Mouse (Mus musculus) monocyte, adult 5-6 weeks (primary cell): ENCODE measurements around the gene Exosc10. TPM values are rescaled to one million over a fixed set of nuclear protein-coding genes. Genes with fewer than 3 reads are reported as not detected.

Experiments used
- ATAC-seq: fragments of 153-309, 156-312 bp; replicated peaks from 2 replicates; pipeline ENCODE4 v1.8.0; 2017; ENCODE audit warnings: mild to moderate bottlenecking; ENCODE audit not compliant: low TSS enrichment, insufficient number of reproducible peaks, severe bottlenecking, poor library complexity, low FRiP score
- total RNA-seq: library from RNA; stranded (forward); fragments of 200-1000, 200-491, 200-594 nt; gene quantifications from 3 replicates; pipeline ENCODE4 v1.2.3, GENCODE M21; 2017

Gene Exosc10
- 32.2 to 60.4 TPM (median 37.1 TPM) in 3 replicates for total RNA-seq

DNA sequence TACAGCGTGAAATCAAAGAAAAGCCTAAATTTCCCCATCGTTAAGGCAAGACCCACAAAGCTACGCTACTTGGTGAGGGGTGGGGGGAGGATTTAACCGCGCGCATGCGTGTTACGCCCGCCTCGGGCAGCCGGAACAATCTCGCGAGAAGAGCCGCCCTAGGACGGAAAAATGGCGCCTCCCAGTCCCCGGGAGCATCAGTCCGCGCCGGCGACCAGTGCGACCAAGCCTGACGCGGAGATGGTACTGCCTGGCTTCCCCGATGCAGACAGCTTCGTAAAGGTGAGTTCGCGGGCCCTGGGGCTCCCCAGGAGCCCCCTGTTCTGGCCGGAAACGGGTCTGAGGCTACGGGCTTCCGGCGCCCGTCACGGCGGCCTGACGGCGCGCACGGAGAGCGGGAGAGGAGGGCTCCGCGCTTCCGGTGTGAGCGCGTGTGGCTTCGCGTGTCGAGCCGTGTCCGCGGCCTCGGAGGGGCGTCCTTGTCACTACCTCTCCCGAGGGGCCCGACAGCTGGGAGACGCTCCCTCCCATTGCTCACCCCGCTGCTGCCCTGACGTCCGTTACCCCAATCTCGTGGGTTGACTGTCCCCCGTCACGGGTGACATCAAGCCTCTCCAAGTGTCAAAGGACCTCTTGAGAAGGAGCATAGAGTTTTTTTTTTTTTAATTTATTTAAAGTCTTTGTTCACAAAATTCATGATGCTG, at the start of gene Exosc10:
Gene Exosc10, plus strand, starts transcription at position 133 of the 704 bp plus-strand sequence.
- ATAC-seq, result peak; percentile 89

DNA sequence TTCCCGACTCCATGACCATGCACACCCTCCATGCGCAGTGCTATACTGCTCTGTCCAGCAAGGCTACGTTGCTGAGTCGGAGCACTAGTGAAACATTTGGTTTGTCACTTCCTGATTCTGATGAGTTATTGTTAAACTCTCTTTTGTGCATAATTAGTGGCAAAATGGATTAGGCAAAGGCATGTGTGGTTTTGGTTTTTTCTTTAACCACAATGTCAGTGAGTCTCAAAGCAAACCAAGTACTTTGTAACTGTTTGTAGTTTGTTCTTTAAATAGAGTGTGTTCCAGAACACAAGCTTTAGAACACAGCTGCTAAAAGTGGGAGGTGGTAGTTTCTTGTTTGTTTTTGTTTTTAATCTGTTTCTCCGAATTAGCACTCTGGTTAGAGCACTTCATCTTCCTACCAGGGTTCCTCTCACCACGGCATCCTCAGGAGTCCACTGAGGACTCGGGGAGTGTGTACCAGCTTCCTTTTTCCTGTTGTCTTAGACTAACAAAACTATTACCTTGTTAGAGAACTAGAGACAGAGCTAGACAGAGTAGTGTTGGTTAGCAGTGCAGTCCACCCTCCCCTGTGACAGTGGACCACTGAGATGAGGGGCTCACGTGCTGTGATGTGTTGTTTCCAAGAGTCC, 48.7 kb upstream of the Exosc10 start:
- ATAC-seq, result no peak; the same call in 1 of the 2 replicates

DNA sequence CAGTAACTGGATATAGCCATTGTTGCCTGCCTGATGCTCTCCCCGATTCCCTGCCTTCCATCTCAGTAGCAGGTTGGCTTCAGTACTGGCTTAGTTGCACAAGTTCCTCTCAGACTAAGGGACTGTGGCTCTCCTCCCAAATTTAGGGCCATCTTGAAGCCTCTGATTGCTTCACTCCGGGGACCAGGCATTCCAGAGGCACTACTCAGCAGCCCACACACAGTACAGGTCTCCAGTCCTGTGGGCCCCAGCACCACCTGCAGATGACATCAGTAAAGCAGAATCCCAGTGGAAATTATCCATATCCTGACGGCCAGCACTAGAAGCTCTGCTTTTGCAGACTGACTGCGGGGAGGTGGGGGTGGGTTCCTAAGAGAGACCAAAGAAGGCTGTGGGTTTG, 47.5 kb upstream of the Exosc10 start:
- no peak for ATAC-seq

DNA sequence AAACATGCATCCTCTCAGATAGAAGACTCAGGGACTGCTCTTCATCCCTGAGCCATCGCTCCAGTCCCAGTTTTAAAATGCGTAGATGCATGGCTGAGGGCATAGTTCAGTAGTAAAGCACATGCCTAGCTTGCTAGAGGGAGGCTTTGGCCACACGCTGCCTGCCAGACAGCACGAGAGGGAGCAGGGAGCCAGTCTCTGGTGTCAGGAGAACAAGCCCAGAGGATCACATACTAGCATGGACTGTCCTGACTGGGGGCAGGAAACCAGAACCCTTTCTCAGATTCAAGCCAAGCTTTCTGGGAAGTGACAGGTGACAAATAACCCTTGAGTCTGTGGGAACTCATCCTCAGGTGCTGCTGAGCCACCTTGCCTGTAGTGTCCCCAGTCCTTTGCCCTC, 46.9 kb upstream of the Exosc10 start:
- ATAC-seq, result no peak

DNA sequence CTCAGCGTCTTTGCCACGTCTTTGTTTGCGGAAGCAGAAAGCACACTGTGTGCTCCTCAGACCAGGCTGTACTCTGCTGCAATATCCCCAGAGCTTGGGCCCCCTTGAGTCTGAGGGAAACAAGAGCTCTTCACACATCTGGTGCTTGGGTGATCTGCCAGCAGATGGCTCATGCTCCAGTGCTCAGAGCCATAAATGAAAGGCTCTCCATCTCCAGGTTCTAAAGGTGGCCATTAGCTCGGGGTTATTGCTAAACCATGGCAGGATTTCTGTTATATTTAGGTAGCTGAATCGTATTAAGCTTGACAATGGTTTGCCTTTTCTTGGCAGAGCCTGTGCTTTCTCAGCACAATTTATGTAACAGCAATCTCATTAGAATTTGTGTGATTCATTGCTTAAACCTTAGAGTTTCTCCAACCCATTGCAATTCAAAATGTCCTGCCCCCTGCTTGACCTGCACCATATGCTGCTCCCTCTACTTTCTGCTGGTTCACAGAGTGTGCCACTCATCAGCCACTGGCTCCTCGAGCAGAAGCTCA, 45.1 kb upstream of the Exosc10 start:
- ATAC-seq, result no peak

DNA sequence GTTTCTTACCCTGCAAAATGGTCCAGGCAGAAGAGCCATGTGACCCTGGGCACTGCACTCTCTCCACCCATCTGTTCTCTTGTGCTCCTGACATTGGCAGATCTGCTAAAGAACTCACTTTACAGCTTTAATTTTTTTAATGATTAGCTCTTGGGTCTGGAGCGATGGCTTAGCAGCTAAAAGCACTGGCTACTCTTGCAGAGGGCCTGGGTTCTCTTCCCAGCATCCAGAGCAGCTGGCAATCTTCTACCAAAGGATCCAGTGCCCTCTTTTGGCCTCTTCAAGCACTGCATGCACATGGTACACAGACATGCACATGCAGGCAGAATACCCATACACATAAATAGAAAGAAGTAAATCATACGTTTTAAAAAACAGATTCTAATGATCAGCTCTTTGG, 42.9 kb upstream of the Exosc10 start:
- no peak for ATAC-seq

DNA sequence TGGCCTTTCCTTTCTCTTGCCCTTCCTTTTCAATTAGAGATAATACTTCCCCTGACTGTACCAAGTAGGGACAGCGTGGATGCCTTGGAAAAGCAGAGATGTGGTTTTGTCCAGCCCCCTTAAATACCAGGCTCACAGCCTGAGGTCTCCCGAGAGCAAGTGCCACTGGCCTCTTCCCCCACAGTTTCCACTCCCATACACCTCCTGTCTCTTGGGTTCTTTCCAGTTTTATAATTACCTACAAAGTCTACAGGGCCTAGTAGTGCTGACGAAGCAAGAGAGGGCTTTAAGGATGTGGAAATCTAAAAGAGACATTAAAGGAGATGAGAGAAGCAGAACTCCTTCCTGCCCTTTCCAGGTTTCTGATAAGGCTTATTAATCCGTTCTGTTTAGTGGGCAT, 40.4 kb upstream of the Exosc10 start:
- no peak for ATAC-seq

DNA sequence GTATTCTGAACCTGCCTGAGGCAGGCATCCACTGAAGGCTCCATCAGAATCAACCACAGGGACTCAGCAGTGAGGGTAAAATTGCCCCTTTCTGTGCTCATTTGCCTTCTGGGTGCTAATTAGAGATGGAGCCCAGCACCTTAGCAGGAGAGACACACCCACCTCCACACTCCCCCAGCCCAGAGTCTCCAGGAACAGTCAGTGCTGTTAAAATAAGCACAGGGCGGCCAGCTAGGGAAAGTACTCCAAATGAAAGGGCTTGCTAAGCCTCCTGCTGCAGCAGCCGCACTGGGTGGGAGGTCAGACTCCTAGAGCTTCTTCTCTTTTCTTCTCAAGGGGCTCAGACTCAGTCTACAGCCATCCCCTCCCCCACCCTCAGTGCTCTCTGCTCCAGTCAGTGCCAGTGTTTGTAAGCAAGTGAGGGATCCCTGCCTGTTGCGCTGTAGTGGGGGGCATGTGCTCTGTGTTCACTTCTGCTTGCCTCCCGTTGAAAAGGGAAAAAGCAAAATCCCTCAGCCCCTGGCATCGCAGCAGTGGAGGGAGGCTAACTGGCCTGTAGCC, 39.9 kb upstream of the Exosc10 start:
- no peak for ATAC-seq

DNA sequence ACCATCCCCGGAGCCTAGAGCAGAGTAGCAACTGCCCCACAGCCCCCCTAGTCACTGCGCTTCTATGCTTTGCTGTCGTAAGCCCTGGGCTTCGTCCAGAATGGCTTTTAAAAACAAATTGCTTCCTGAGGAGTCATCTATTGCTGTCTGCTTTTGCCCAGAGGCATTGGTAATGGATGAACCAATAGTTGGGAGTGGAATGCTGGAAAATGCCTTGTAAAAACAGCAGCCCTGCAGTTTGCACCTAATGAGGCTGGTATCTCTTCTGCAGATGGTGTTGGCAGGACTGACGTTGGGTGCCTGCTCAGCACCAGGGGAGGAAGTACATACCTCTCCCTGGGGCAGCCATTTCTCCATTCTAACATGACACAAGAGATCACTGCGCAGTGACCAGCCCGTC, 34.7 kb upstream of the Exosc10 start:
- no peak for ATAC-seq

DNA sequence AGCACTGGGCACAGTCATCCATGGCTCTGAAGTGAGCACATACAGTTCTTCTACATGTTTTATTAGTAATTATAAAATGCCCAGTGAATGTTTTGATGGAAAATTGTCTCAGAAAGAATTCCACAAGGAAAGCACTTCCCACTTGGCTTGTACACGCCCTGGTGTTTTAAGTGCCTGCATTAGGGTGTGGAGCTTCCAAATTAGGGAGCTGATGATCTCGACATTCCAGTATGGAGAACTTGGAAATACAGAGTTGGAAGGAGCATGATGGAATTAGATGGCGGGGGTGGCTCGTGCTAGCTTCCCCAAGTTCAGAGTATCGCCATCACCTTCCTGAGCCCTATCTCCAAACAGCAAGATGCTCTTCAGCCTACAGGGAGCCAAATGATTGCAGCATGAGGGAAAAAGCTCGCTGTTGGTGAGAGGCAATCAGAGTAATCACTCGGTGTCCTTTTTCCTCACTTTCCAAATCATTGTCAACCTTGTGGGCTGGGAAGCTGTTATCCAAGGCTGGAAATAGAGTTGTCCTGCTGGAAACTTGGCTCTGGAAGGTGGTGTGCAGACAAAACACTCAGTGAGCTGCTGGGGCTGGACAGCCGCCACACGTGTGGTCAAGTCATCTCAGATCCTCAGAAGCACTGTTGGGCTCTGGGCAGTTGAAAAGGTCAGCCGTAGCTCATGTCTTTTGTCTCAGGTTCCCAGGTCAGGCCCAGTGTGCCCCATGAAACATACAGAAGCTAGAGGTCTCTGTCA, 30.9 kb upstream of the Exosc10 start:
- ATAC-seq, result no peak

DNA sequence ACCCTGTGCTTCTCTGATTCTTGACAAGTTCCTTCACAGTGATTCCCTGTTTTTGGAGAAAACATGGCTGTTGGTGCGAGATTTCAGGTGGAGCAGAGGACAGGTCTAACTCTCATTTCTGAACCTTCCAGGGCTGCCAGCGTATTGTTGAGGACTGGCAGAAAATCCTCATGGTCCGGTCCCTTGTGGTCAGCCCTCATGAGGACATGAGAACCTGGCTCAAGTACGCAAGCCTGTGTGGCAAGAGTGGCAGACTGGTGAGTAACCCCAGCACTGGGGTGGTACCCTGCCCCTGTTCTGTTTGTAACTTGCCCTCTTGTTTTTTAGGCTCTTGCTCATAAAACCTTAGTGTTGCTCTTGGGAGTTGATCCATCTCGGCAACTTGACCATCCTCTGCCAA, 27.9 kb upstream of the Exosc10 start:
- ATAC-seq, result no peak

DNA sequence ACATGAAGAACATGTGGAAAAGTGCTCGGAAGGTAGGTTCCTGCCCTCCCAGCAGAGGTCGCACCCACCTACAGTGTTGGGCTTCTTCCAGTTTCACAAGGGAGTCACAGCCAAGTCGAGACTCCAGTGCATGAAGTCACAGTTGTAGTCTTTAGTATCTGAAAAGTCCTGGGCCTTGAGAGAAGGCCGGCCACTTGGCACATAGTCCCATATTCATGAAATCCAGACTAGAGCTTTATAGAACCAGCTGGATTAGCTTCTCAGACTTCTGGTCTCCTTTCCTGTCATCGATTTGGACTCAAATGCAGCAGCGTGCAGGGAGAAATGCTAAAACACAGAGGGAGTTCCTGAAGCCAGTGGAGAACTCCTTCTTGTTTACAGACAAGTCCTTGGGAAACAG, 27.5 kb upstream of the Exosc10 start:
- no peak for ATAC-seq

DNA sequence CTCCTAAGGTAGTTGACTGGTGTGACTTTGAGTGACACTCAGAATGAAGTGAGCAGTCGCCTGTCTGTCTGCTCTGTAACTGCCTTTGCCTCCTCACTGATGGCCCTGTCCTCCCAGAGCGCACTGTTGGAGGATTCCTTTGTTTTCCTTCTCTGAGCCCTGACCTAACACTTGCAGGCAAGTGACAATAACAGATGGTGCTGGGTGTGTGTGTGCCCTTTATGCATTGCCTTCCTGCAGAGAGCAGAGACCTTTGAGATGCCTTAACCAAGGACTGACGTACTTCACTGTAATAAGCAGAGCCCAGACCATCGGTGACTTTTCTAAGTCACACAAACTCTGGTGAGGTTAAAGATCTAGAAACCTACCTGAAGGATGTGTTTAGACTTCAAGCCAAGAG, 26.9 kb upstream of the Exosc10 start:
- no peak for ATAC-seq

DNA sequence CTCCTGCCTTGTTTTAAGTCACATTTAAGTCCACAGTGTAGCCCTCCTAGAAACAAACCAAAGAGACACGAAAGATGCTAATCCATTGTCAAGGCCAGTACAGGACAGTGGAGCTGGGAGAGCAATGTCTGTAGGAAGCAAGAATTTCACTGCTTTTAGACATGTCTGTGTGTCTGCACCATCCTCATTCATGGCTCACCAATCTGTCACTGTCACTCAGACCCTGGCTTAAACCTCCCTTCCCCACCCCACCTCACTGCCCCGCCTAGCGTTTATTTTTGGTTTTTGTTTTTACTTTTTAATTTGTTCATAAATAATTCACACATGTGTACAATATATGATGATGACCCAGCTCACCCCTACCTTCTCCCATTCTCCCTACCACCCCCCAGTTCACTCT, 25.7 kb upstream of the Exosc10 start:
- no peak for ATAC-seq

DNA sequence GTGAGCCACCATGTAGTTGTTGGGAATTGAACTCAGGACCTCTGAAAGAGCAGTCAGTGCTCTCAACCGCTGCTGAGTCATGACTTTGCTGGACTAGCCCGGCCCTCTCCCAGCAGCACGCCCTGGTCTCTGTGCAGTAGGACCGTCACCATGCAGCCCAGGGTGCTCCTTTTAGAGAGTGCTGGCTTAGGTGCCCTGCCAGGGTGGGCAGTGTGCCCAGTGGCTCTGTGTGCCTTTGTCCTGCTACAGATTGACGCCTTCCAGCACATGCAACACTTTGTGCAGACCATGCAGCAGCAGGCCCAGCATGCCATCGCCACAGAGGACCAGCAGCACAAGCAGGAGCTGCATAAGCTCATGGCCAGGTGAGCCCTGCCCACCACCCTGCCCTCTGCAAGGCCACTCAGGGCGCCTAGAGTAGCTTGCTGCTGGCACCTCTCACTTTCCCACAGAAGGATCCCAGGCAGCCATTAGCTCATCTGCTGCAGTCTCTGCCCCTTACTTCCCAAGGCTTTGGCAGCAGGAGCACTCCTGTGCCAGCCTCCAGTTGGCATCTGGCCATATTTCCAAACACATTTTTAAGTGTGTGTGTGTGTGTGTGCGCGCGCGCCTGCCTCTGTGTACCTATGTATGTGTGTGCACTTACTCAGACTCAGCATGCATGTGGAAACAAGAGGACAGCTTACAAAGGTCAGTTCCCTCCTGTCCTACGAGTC, 24.5 kb upstream of the Exosc10 start:
- no peak for ATAC-seq

DNA sequence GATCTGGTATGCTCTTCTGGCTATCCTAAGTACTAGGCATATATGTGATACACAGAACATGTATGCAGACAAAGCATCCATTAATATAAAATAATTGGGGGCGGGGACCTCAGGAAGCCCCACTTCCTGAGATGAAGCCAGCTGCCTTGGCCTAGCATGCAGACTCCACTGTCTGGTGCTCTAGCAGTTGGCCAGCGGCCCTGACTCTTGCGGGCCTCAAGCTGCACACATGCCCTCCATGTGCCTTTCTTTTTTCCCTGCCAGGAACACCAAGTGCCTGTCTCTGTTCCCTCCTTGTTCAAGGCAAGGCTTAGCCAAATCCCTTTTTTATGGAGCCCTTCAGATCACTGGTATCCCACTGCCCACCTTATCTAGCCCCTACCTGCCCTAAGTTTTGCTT, 22.4 kb upstream of the Exosc10 start:
- no peak for ATAC-seq

DNA sequence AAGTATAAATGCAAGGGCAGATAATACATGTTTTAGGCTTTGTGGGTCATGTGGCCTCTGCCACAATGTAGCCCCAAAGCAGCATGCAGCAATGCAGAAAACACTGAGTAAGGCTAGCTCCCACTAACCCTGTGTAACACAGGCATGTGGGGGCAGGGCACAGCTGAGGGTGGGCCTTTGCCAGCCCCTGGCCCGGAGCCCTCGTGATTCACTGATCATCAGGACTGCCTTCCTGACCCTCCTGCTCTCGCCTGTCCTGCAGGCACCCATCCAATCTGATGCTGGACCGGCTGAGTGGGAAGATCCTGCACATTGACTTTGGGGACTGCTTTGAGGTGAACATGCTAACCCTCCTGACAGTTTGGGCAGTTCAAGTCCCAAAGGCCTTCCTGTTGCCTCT, 9.1 kb upstream of the Exosc10 start:
- no peak for ATAC-seq

DNA sequence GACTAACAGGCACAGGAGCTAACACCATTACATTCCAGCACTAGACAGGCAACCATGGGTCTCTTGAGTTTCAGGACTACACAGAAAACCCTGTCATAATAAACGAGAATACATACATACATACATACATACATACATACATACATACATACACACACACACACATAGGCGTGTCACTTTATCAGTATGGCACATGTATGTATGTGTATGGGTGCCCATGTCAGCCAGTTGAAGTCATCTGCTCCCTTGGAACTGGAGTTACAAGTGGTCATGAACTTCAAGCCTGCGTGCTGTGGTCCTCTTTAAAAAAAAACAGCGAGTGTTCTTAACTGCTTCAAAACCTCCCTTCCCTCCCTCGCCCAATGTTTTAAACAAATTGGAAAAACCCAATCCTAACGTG, 463 bp upstream of the Exosc10 start:
- no peak for ATAC-seq

DNA sequence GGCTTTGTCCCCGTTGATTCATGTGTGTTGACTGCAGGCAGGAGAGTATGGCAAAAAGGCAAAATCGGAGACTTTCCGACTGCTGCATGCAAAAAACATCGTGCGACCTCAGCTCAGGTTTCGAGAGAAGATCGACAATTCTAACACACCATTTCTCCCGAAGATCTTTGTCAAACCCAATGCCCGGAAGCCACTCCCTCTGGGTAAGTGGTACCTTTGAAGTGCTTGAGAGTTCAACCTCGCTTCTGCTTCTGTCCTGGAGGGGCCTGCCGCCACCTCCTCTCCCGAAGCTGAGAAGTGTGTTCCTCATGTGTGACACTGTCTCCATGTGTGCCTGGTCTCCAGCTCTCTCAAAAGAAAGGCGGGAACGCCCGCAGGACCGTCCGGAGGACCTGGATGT, 4.4 kb downstream of the Exosc10 start:
- ATAC-seq, result no peak
